Mouse (Mus musculus) spleen, embryonic (tissue): Measurements from ENCODE around the gene Ttf2.

ENCODE experiments used
- CTCF ChIA-PET: fragments of 350-600 bp; sonication (Branson Sonifier 250); formaldehyde crosslinking; loops from one replicate; lab custom pipeline; 2022; lab: Charles Lee

Ttf2 gene

DNA sequence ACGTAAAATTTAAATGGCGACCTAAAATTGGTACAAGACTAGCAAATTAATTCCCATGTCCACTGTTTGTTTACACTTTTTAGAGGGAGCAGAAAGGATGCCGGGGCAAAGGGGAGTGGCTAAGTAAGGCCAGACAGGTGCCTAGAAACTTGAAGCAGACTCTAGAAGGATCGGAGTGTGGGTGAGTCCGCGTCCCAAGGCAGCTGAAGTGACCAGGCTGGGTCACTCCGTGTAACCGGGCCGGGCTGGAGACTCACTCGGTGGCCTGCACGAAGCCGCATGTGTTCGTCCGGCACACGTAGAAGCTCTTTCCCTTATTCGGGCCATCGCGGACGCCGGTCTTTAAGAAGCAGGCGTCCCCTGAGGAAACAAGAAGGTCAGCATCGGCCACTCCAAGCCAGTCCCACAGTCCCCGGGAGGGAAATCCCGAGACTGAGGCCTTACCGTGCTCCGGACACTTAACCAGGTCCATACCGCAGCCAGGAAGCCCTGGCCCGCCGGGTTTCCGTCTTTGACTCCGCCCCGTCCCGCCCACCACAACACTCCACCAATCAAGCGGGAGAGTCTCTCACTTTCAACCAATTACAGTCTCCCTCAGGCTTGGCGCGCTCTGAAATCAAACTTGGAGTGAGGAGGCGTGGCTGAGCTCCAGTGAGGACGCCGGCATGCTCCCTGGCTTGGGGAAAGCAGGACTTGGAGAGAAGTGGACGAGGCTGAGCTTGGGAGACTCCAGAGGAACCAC, at the start of gene Ttf2:
Gene Ttf2, minus strand, starts transcription at position 488 of the 742 bp plus-strand sequence.
- CTCF ChIA-PET, result interaction anchor here (1.1 kb wide), 1 partner anchor 331 kb away, joined by 3 read pairs; no protein-coding TSS in a partner anchor

GRCm38 (mm10) chr3:101018494-101018893, 49.0 kb upstream of the Ttf2 start:
- CTCF ChIA-PET, result no interaction called here

DNA sequence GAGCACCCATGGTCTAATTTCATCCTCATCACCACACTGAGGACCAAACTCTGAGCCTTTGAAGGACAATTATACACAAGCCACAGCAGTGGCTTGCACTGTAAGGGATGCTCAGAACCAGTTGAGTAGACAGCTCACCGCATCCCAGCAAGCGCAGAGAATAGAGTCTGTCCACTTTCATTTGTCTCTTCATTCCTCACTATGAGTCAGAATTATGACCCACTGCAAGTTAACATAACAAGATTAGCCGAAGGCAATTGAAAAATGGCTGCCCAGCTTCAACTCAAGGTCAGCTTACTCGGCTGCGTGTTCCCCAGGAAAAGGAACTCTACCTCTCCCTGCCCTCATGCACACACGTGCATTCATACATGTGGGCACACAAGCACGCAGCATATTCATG, 46.6 kb upstream of the Ttf2 start:
- CTCF ChIA-PET, result interaction anchor here (0.8 kb wide), 1 partner anchor 14 kb away, joined by 4 read pairs; no protein-coding TSS in a partner anchor

- CTCF ChIA-PET, result no interaction called here
Observed at GRCm38 (mm10) chr3:101015254-101015653, 45.8 kb upstream of the Ttf2 start.

DNA sequence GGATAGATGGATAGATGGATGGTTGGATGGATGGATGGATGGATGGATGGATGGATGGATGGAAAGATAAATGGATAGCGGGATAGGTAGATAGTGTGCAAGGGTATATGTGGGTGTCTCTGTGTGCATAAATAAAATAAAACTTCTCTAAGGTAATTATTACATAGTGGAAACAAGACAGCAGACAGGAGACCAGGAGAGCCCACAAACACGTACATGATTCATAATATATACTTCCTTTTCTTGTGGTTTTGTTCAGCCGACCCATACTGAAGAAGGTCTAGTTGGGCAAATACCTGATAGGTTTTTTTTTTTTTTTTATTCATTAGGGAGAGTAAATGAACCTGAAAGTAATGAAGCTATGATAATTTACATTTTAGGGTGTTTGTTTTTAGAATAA, 44.1 kb upstream of the Ttf2 start:
- CTCF ChIA-PET, result no interaction called here

DNA sequence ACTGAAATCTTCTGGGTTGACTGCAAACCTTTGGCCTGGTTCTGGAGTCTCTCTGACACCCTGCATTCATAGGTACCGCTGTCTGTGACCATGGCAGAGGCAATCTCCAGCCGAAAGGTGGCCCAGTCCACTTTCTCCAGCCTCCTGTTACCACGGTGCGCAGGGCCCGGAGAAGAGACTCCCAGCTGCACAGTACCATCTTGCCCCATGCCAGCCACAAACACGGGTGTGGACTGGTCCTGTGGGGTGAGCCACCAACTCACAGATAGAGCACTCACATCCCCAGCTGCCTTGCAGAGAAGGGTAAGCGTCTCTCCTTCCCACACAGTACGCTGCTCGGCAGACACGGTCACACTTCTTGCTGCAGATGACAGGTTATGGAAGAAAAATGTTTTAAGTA, 43.5 kb upstream of the Ttf2 start:
- CTCF ChIA-PET, result no interaction called here

DNA sequence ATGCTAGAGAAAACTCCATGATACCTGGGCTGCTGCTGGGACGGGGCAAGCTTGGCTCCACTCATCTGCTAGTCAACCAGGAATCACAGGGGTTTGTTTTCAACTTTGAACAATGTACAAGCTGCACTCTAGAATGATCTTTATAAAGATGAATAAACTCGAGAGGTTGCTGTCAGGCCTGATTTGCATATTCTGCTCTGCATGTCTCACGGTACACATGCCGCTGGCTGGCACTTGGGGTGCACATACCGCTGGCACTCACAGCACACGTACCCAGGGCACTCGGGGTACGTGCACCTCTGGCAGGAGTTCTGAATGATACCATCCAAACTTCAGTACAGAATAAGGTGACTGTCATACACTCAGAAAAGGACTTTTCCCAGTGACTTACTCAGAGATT, 43.1 kb upstream of the Ttf2 start:
- CTCF ChIA-PET, result no interaction called here

DNA sequence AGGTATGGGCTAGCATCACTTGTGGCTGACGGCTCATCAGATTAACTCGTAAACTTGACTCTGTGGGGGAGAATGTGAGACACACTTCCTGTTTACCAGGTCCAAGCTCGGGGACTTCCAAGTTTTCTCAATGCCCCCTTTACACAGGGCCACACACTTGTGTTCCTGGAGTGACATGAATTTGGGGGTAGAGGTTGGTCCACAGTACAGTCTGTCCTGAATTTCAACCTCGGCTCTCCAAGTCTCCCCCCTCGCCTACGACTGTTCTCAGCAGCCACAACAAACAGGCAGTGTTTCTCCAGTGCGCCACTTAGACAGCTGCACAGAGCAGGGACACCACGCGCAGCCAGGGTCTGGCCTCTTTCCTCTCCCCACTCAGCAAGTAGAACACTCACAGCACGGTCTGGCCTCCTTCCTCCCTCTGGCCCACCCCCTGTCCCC, 42.7 kb upstream of the Ttf2 start:
- CTCF ChIA-PET, result interaction anchor here (0.7 kb wide), 1 partner anchor 34 kb away, joined by 3 read pairs; no protein-coding TSS in a partner anchor

GRCm38 (mm10) chr3:101011203-101011600, 41.7 kb upstream of the Ttf2 start:
- CTCF ChIA-PET, result interaction anchor here (0.6 kb wide), 1 partner anchor 39 kb away, joined by 5 read pairs; no protein-coding TSS in a partner anchor

DNA sequence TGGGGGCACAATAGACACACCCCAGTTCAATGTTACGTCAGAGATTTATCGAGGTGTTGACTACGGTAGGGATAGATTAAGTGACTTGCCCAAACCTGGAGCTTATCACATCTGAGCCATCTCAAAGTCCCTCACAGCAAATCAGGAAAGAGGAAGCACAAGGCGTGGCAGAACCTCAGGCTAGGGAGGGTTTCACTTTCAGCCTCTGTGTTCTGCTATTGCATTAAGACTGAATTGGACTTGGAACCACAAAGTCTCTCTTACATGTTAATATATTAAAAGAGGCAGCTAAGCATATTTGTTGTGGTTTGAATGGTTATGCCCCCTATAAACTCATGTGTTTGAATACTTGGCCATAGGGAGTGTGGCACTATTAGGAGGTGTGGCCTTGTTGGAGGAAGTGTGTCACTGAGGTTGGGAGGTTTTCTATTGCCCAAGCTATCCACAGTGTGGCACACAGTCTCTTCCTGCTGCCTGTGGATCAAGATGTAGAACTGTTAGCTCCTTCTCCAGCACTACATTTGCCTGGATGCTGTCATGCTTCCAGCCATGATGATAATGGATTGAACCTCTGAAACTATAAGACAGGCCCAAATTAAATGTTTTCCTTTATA, 41.2 kb upstream of the Ttf2 start:
- CTCF ChIA-PET, result no interaction called here

GRCm38 (mm10) chr3:101007112-101007782, 37.8 kb upstream of the Ttf2 start:
- CTCF ChIA-PET, result interaction anchor here (0.6 kb wide), 1 partner anchor 266 kb away, joined by 3 read pairs; no protein-coding TSS in a partner anchor

GRCm38 (mm10) chr3:101005392-101005791, 35.9 kb upstream of the Ttf2 start:
- CTCF ChIA-PET, result no interaction called here

GRCm38 (mm10) chr3:101003575-101004356, 34.3 kb upstream of the Ttf2 start:
- CTCF ChIA-PET, result no interaction called here

DNA sequence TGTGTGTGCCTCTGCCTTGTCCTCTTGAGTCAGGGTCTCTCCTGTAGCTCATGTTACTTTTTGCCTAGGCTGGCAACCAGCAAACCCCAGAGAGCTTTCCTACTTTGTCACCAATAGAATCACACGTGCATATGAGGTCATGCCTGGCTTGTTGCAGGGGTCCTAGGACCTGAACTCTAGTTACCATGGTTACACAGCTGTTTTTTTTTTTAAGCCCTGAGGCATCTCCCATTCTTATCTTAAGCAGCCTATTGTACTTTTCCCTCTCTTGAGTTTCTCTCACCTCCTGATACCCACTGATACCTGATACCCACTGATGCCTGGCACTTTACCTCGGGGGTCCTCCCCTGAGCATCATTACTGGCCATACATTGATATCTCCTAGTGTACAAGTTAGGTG, 30.3 kb upstream of the Ttf2 start:
- CTCF ChIA-PET, result interaction anchor here (0.6 kb wide), 2 partner anchors 201 to 282 kb away, joined by 3 to 13 read pairs; no protein-coding TSS in a partner anchor

GRCm38 (mm10) chr3:100998904-100999340, 29.5 kb upstream of the Ttf2 start:
- CTCF ChIA-PET, result interaction anchor here (0.6 kb wide), 1 partner anchor 396 kb away, joined by 4 read pairs; no protein-coding TSS in a partner anchor

DNA sequence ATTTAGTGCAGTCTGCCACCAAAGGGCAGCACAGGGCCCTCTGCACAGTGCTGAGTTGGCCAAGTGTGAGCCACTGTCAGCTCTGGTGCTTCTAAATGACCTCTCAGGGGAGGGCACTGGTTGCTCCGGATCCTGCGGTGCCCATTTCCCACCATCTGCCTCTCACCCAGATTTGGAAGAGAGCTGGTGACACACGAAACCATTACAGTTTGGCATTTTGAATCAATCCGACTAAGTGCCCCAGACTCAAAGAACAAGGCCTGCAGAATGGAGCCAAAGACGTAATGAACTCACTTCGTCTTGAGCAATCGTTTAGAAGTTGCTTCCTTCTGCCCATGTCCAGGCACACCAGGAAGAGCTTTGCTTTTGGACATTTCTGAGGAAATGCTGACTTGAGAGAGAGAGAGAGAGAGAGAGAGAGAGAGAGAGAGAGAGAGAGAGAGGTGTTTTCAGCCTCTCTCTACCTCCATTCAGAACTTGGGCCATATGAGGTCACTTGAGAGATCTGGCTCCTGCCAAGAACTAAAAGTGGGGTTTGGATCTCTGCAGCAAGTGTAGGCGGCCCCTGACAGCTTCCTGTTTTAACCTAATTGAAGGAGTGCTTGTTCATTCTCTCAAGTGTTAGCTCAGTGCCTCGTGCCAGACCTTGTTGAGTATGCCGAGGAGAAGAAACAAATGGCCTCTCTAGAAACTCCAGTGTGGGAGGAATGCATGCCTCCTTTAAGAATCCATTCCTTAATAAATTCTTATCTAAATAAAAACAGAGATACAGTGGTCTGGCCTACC, 28.5 kb upstream of the Ttf2 start:
- CTCF ChIA-PET, result interaction anchor here (0.6 kb wide), 1 partner anchor 304 kb away, joined by 11 read pairs; no protein-coding TSS in a partner anchor

- CTCF ChIA-PET, result no interaction called here
Observed at GRCm38 (mm10) chr3:100994252-100994651, 24.8 kb upstream of the Ttf2 start.

- CTCF ChIA-PET, result no interaction called here
Observed at GRCm38 (mm10) chr3:100993718-100994117, 24.3 kb upstream of the Ttf2 start.

GRCm38 (mm10) chr3:100993158-100993557, 23.7 kb upstream of the Ttf2 start:
- CTCF ChIA-PET, result no interaction called here

DNA sequence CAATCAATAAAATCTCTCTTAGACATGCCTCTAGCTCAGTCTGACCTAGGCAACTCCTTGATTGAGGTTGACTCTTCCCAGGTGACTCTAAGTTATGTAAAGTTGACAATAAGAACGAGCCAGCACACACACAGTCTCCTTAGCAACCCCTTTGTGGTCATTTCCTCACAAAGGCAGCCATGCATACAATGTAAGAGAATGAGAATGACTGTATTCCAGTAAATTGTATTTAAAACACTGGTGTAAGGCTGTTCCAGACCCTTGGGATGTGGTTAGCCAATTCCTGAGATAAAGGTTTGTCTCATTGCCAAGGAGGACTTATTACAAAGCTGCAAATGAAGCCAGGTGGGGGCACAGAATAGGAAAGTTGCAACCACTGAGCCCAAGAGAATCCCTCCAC, 20.8 kb upstream of the Ttf2 start:
- CTCF ChIA-PET, result interaction anchor here (0.6 kb wide), 1 partner anchor 10 kb away, joined by 19 read pairs; no protein-coding TSS in a partner anchor
